Comparison of ENCODE assay signal across 8 mouse cellular contexts in genomic region chr3:55353909-55354511, GRCm38 (mm10).
A peak's percentile ranks its signal among the peaks of the same experiment; 100 is the strongest.
DNase-seq lines count a peak whose midpoint lies in the region; ATAC-seq and TF ChIP-seq lines count a peak whose summit lies in the region.
"Had no signal": no experiment of that assay in that cellular context is flagged by ENCODE, and none has a peak within 500 bp of the region (broad histone marks: within the 10 kb centered on the region; RNA-seq: fewer than 3 reads in every experiment).

No protein-coding gene starts in this region.

- no peak for TF ChIP-seq POLR2A in myocyte (IDR thresholded peaks at IDR 0.05; ENCODE audit: insufficient read length, low read depth)

- H3K27ac ChIP-seq in ES-E14 (ENCODE audit: insufficient read depth, low read depth, low read length, poor library complexity, severe bottlenecking) = no peak overlapping the region
- peak overlapping the region; percentile 36; the same call in 1 of the 2 replicates for H3K27ac ChIP-seq in forebrain, embryonic 12.5 days
- peak overlapping the region; percentile 87 for H3K27ac ChIP-seq in hindbrain, embryonic 15.5 days (replicated peaks)
- H3K27ac ChIP-seq: liver, embryonic 14.5 days had no signal

- H3K79me2 ChIP-seq in myocyte (ENCODE audit: control insufficient read depth, insufficient read depth) = no peaks in the 10 kb centered on the region

- no peak overlapping the region for H3K4me2 ChIP-seq in forebrain, embryonic 12.5 days
- H3K4me2 ChIP-seq in hindbrain, embryonic 15.5 days = 0 out of 2 replicates have a peak overlapping the region, but pooled peaks have one; percentile 3
- H3K4me2 ChIP-seq in myocyte (ENCODE audit: low read depth) = peak overlapping the region; percentile 0

- no peak overlapping the region for H3K9ac ChIP-seq in ES-E14 (ENCODE audit: insufficient read depth, low read depth, low read length, poor library complexity, severe bottlenecking)
- H3K9ac ChIP-seq in forebrain, embryonic 12.5 days = no peak overlapping the region
- H3K9ac ChIP-seq in hindbrain, embryonic 15.5 days = peak overlapping the region; percentile 22; the same call in 1 of the 2 replicates
- H3K9ac ChIP-seq: liver, embryonic 14.5 days had no signal

- H3K4me1 ChIP-seq in ES-E14 (ENCODE audit: control insufficient read depth in 2 of 2, insufficient read depth in 2 of 2, low read length in 2 of 2, poor library complexity in 1 of 2) = no peaks in the 10 kb centered on the region
- H3K4me1 ChIP-seq in forebrain, embryonic 12.5 days = peaks cover 47% of the 10 kb centered on the region
- peaks cover 55% of the 10 kb centered on the region for H3K4me1 ChIP-seq in hindbrain, embryonic 15.5 days (replicated peaks)

- no peaks in the 10 kb centered on the region for H3K36me3 ChIP-seq in ES-E14 (ENCODE audit: control insufficient read depth, insufficient read depth, low read length, poor library complexity, severe bottlenecking)
- no peaks in the 10 kb centered on the region for H3K36me3 ChIP-seq in forebrain, embryonic 12.5 days (replicated peaks)
- no peaks in the 10 kb centered on the region for H3K36me3 ChIP-seq in hindbrain, embryonic 15.5 days
- H3K36me3 ChIP-seq in myocyte (ENCODE audit: control insufficient read depth, insufficient read depth) = peaks cover 4% of the 10 kb centered on the region

- H3K4me3 ChIP-seq in ES-E14 (ENCODE audit: insufficient read depth in 1 of 2, low read depth in 1 of 2, low read length in 2 of 2, poor library complexity in 1 of 2, severe bottlenecking in 1 of 2) = no peak overlapping the region
- no peak overlapping the region for H3K4me3 ChIP-seq in forebrain, embryonic 12.5 days (replicated peaks)
- H3K4me3 ChIP-seq in hindbrain, embryonic 15.5 days = no peak overlapping the region
- no peak overlapping the region for H3K4me3 ChIP-seq in myocyte

- in situ Hi-C loops in ES-E14 (cut with MboI; ENCODE audit: low sequenced_read_pairs in 2 of 2, unreplicated experiment in 2 of 2) = loop anchor here in 1 of 2 experiments (10.0 kb wide), 1 partner anchor 269 kb away; no protein-coding TSS in a partner anchor

- intact Hi-C loops in left cerebral cortex, postnatal 25 days (cut with DNase I) = loop anchor here (2.0 to 10.0 kb wide), 5 partner anchors 37 to 549 kb away; partner anchors contain the start of gene Rfxap

- no peak for DNase-seq in ES-E14 (ENCODE audit: low read depth, low spot score)
- peak; percentile 85 for DNase-seq in adrenal gland, adult 2 months
- peak; percentile 54 to 70 for DNase-seq in left cerebral cortex, postnatal 25 days (ENCODE audit: low spot score in 2 of 2)
- DNase-seq in thymus, postnatal 25 days = no peak

- peak; percentile 9; the same call in 1 of the 2 replicates for ATAC-seq in forebrain, embryonic 12.5 days (ENCODE audit: low FRiP score)
- peak; percentile 52 for ATAC-seq in hindbrain, embryonic 15.5 days (ENCODE audit: low FRiP score, low read depth)

- H3K9me3 ChIP-seq in ES-E14 (ENCODE audit: control insufficient read depth, insufficient read depth, low read depth, low read length) = no peaks in the 10 kb centered on the region
- H3K9me3 ChIP-seq in forebrain, embryonic 12.5 days = no peaks in the 10 kb centered on the region
- no peaks in the 10 kb centered on the region for H3K9me3 ChIP-seq in hindbrain, embryonic 15.5 days

- H3ac ChIP-seq in myocyte (ENCODE audit: control insufficient read depth, insufficient read length) = no peak overlapping the region

- 42% methylated on average over 13 of the region's 13 CpGs for WGBS in forebrain, embryonic 12.5 days
- WGBS in hindbrain, embryonic 15.5 days = 15% methylated on average over 13 of the region's 13 CpGs

- H3K27me3 ChIP-seq in forebrain, embryonic 12.5 days = no peaks in the 10 kb centered on the region
- no peaks in the 10 kb centered on the region for H3K27me3 ChIP-seq in hindbrain, embryonic 15.5 days
- no peaks in the 10 kb centered on the region for H3K27me3 ChIP-seq in myocyte (ENCODE audit: control insufficient read depth, insufficient read depth, insufficient read length)

TF ChIP-seq in ES-E14, 5 proteins besides CTCF, POLR2A, EP300 and RAD21:
- no peak for TF ChIP-seq ZC3H11A (IDR thresholded peaks at IDR 0.05; ENCODE audit: borderline replicate concordance, low read depth, low read length)
- TF ChIP-seq MAFK (IDR thresholded peaks at IDR 0.05; ENCODE audit: insufficient read depth, low read depth, low read length) = peak; percentile 73
- TF ChIP-seq CHD2 (IDR thresholded peaks at IDR 0.05; ENCODE audit: low read depth, low read length) = no peak
- no peak for TF ChIP-seq HCFC1 (IDR thresholded peaks at IDR 0.05; ENCODE audit: borderline replicate concordance, insufficient read depth, low read length)
- TF ChIP-seq ZNF384 (IDR thresholded peaks at IDR 0.05; ENCODE audit: low read depth, low read length) = no peak

TF ChIP-seq in myocyte, 11 proteins besides CTCF, POLR2A, EP300 and RAD21:
- TF ChIP-seq SRF (IDR thresholded peaks at IDR 0.05; ENCODE audit: control insufficient read depth, insufficient read length, low read depth) = no peak
- no peak for TF ChIP-seq TCF12 (IDR thresholded peaks at IDR 0.05; ENCODE audit: insufficient read depth, poor library complexity, severe bottlenecking)
- TF ChIP-seq MAX (IDR thresholded peaks at IDR 0.05; ENCODE audit: low read depth) = no peak
- TF ChIP-seq USF1 (IDR thresholded peaks at IDR 0.05; ENCODE audit: low read depth) = no peak
- TF ChIP-seq TCF3 (IDR thresholded peaks at IDR 0.05; ENCODE audit: insufficient read length, low read depth) = no peak
- TF ChIP-seq CEBPB (IDR thresholded peaks at IDR 0.05; ENCODE audit: insufficient read depth, poor library complexity, severe bottlenecking) = no peak
- no peak for TF ChIP-seq MYOG (IDR thresholded peaks at IDR 0.05; ENCODE audit: control insufficient read depth in 1 of 3, insufficient read depth in 1 of 3, insufficient read length in 2 of 3, low read depth in 2 of 3)
- no peak for TF ChIP-seq E2F4 (IDR thresholded peaks at IDR 0.05; ENCODE audit: insufficient read depth)
- no peak for TF ChIP-seq REST (IDR thresholded peaks at IDR 0.05; ENCODE audit: insufficient read depth, insufficient read length)

Comparison
In these comparisons a context has a peak if more than half of its experiments do, and no peak if none do; other contexts are left out.
1. DNase-seq: peak in adrenal gland, adult 2 months (single experiment) and left cerebral cortex, postnatal 25 days (2 of 2); none in ES-E14 (single experiment) and thymus, postnatal 25 days (single experiment).